Mouse (Mus musculus) ES-E14 (cell line): Measurements from ENCODE around the gene Rnf207. TPM values are rescaled to one million over a fixed set of nuclear protein-coding genes. Genes with fewer than 3 reads are reported as not detected.

Source experiments
- DNase-seq: peaks from one replicate; pipeline ENCODE4 v3.0.0-alpha.2; 2013; ENCODE audit warnings: low read depth, low spot score
- H3K27ac ChIP-seq: 2 replicates; pipeline ENCODE4 v1.5.1; 2012; ENCODE audit warnings: low read depth, mild to moderate bottlenecking, low read length, moderate library complexity, mixed read lengths; ENCODE audit not compliant: poor library complexity, insufficient read depth, severe bottlenecking
- H3K36me3 ChIP-seq: 2 replicates; pipeline ENCODE4 v1.6.1; 2012; ENCODE audit warnings: mild to moderate bottlenecking, low read length, moderate library complexity, mixed read lengths; ENCODE audit not compliant: control insufficient read depth, poor library complexity, insufficient read depth, severe bottlenecking
- H3K4me1 ChIP-seq, 2 experiments: fragments of 150-350 bp in 1 of 2; sonication (generic) in 1 of 2; 2 replicates each; pipeline ENCODE4 v1.6.1; 2012; ENCODE audit warnings: low read length in 2 of 2, mild to moderate bottlenecking in 1 of 2, mixed read lengths in 1 of 2; ENCODE audit not compliant: control insufficient read depth in 2 of 2, insufficient read depth in 2 of 2, poor library complexity in 1 of 2
- H3K4me3 ChIP-seq, 2 experiments: fragments of 150-350 bp in 1 of 2; sonication (generic) in 1 of 2; 2 replicates each; pipeline ENCODE4 v1.5.1; 2012; ENCODE audit warnings: low read length in 2 of 2, low read depth in 1 of 2, mild to moderate bottlenecking in 1 of 2, mixed read lengths in 1 of 2; ENCODE audit not compliant: insufficient read depth in 1 of 2, poor library complexity in 1 of 2, severe bottlenecking in 1 of 2
- H3K9ac ChIP-seq: 2 replicates; pipeline ENCODE4 v1.6.1; 2012; ENCODE audit warnings: low read depth, mild to moderate bottlenecking, low read length, mixed read lengths; ENCODE audit not compliant: poor library complexity, insufficient read depth, severe bottlenecking
- H3K9me3 ChIP-seq: fragments of 150-350 bp; sonication (generic); 2 replicates; pipeline ENCODE4 v1.6.1; 2012; ENCODE audit warnings: low read depth, mild to moderate bottlenecking, low read length; ENCODE audit not compliant: control insufficient read depth, insufficient read depth
- CHD2 ChIP-seq: IDR thresholded peaks from 2 replicates; pipeline ENCODE4 v1.6.1; 2014; ENCODE audit warnings: mild to moderate bottlenecking, low read depth, low read length, inconsistent platforms
- HCFC1 ChIP-seq: IDR thresholded peaks from 2 replicates; pipeline ENCODE4 v1.6.1; 2012; ENCODE audit warnings: low read length, inconsistent platforms, borderline replicate concordance; ENCODE audit not compliant: insufficient read depth
- MAFK ChIP-seq: IDR thresholded peaks from 2 replicates; pipeline ENCODE4 v1.6.1; 2014; ENCODE audit warnings: mild to moderate bottlenecking, low read depth, low read length, inconsistent platforms; ENCODE audit not compliant: insufficient read depth
- ZC3H11A ChIP-seq: IDR thresholded peaks from 2 replicates; pipeline ENCODE4 v1.6.1; 2012; ENCODE audit warnings: low read depth, mild to moderate bottlenecking, inconsistent platforms, low read length, borderline replicate concordance
- ZNF384 ChIP-seq: IDR thresholded peaks from 2 replicates; pipeline ENCODE4 v1.6.1; 2012; ENCODE audit warnings: low read depth, low read length, inconsistent platforms
- in situ Hi-C, 2 experiments: fragments of 600-800 bp; cut with MboI; formaldehyde crosslinking; loops; one replicate each; pipeline ENCODE4 v1.15.1; 2025; ENCODE audit warnings: low sequenced_read_pairs in 2 of 2, inconsistent platforms in 1 of 2; ENCODE audit not compliant: unreplicated experiment in 2 of 2
- total RNA-seq: library from RNA; depleted of rRNA; stranded (reverse); fragments of 300-350 nt; gene quantifications from 2 replicates; pipeline ENCODE4 v1.2.3, GENCODE M21; 2012

Gene Rnf207
- total RNA-seq, 1 experiment = 4.6 TPM

DNA sequence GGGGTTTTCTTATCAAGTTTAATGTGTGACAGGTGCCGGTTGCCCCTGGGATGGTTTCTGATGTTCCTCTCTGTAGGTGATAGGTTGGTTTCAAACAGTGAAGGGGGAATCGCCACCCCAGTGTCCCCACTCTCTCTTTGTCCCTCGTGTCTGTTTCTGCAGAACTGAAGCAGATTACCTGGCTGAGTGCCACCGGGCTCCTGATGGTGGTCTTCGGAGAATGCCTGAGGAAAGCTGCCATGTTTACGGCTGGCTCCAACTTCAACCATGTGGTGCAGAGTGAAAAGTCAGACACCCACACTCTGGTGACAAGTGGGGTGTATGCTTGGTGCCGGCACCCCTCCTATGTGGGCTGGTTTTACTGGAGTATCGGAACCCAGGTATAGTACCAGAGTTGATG, 18.4 kb downstream of the Rnf207 start:
- H3K9ac ChIP-seq = no peak overlapping the region
- DNase-seq = no peak
- peaks cover 32% of the 10 kb centered on the region for H3K36me3 ChIP-seq
- TF ChIP-seq MAFK (no peak), CHD2 (no peak), ZNF384 (no peak), ZC3H11A (no peak), HCFC1 (no peak)
- H3K27ac ChIP-seq = no peak overlapping the region
- no peaks in the 10 kb centered on the region for H3K9me3 ChIP-seq
- in situ Hi-C loops = no loop called here
- H3K4me1 ChIP-seq = peaks cover 4 to 6% of the 10 kb centered on the region in 2 experiments; a peak in 1 of 4 replicates
- H3K4me3 ChIP-seq = no peak overlapping the region

DNA sequence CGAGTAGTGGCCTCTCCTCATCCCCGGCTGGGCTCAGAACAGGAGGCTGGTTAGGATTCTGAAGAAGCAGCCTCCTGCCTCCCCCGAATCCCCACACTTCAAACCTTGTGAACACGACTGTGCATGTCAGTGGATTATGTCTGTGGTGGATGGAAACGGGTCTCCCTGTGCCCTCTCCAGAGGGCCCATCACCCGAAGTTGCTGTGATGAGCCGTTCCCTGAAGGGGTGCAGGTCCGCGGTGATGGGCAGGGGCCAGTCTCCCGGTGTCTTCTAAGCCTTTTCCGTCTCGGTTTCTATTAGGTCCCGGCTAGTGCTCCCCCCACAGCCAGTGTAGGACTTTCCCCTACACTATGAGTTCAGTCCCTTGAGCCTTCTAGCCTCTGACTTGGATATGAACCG, 20.0 kb downstream of the Rnf207 start:
- Histone ChIP-seq H3K9me3 (no peaks in the 10 kb centered on the region), H3K36me3 (peaks cover 23% of the 10 kb centered on the region), H3K9ac (peak overlapping the region; percentile 26; the same call in 1 of the 2 replicates), H3K4me1 (peaks cover 4 to 10% of the 10 kb centered on the region in 2 experiments; a peak in 1 of 4 replicates), H3K4me3 (no peak overlapping the region), H3K27ac (no peak overlapping the region)
- TF ChIP-seq MAFK (no peak), ZNF384 (no peak), HCFC1 (no peak), CHD2 (no peak), ZC3H11A (no peak)
- DNase-seq = no peak
- in situ Hi-C loops = no loop called here

DNA sequence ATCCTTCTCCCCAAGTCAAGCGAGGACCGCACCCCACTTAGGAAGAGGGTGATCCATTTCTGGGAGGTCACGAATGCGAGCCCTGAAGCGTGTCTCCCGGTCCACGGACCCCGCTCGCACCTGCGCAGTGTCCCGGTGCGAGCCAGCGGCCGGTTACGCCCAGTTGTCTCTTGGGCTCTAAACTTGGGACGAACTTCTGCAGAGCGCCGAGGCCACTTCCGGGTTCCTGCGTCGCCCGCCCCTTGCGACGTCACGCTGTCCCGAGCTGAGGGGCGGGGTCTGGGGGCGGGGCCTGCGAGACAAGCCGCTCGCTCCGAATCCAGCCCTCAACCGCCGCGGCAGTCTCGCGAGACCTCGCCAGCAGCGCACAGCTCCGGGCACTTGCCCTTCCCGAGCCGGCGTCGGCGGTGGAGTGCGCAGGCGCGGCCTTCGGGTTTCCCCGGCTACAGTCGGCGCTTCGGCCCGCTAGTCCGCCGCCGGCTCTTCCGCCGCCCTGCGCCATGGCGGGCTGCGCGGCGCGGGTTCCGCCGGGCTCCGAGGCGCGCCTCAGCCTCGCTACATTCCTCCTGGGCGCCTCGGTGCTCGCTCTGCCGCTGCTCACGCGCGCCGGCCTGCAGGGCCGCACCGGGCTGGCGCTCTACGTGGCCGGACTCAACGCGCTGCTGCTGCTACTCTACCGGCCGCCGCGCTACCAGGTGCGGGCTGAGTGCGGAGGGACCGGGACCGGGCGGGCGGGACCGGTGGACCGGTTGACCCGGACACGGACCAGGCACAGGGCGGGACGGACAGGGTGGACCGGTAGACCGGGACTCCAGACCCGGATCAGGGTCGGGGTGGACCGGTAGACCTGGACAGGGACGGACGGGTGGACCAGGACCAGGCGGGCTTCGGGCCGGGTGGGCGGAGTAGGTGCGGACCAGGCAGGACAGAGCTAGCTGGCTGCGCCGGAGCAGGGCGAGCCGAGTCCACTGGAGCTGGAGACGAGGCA, 21.6 kb downstream of the Rnf207 start, which contains the start of gene Icmt:
Gene Icmt, plus strand, starts transcription at position 354 of the 988 bp plus-strand sequence.
- H3K36me3 ChIP-seq = peaks cover 11% of the 10 kb centered on the region
- peak within 1 kb of the TSS; percentile 82 for H3K9ac ChIP-seq
- DNase-seq = peak; percentile 97
- peak within 1 kb of the TSS; percentile 26; the same call in 1 of the 2 replicates for H3K27ac ChIP-seq
- H3K4me1 ChIP-seq = peaks cover 4 to 22% of the 10 kb centered on the region in 2 experiments; a peak in 2 of 4 replicates
- H3K4me3 ChIP-seq = peak within 1 kb of the TSS; percentile 76 to 94
- TF ChIP-seq ZNF384 (no peak), HCFC1 (peak; percentile 88), CHD2 (peak; percentile 97)
- in situ Hi-C loops = no loop called here
- H3K9me3 ChIP-seq = no peaks in the 10 kb centered on the region

GRCm38 (mm10) chr4:152296371-152296770, 22.4 kb downstream of the Rnf207 start:
- in situ Hi-C loops = no loop called here
- TF ChIP-seq CHD2 (no peak), HCFC1 (no peak), MAFK (no peak), ZNF384 (no peak), ZC3H11A (no peak)
- DNase-seq = no peak
- Histone ChIP-seq H3K9me3 (no peaks in the 10 kb centered on the region), H3K9ac (peak overlapping the region; percentile 76; the same call in 1 of the 2 replicates), H3K27ac (no peak overlapping the region; the same call in 1 of the 2 replicates), H3K4me3 (peak overlapping the region; percentile 71 to 84), H3K36me3 (peaks cover 11% of the 10 kb centered on the region), H3K4me1 (peaks cover 4 to 25% of the 10 kb centered on the region in 2 experiments; a peak in 3 of 4 replicates)
